Mouse (Mus musculus): ENCODE results near the gene Lrrc74b.

- TF ChIP-seq CTCF (IDR thresholded peaks at IDR 0.05; ENCODE audit: control insufficient read depth, insufficient read depth, insufficient read length) (no peak), FOSL1 (IDR thresholded peaks at IDR 0.05; ENCODE audit: insufficient read depth, low read length, poor library complexity, severe bottlenecking) (no peak), USF1 (IDR thresholded peaks at IDR 0.05; ENCODE audit: low read depth) (no peak), MAX (IDR thresholded peaks at IDR 0.05) (no peak), CEBPB (IDR thresholded peaks at IDR 0.05; ENCODE audit: low read depth) (no peak)
Measured at GRCm38 (mm10) chr16:17499249-17499883, 61.7 kb downstream of the Lrrc74b start.
